Mouse (Mus musculus): ENCODE results near the gene Gm7247. TPM values are rescaled to one million over a fixed set of nuclear protein-coding genes. Genes with fewer than 3 reads are reported as not detected.
A peak's percentile ranks its signal among the peaks of the same experiment; 100 is the strongest.

Gm7247 gene
- polyA plus RNA-seq, 1 experiment: not detected

DNA sequence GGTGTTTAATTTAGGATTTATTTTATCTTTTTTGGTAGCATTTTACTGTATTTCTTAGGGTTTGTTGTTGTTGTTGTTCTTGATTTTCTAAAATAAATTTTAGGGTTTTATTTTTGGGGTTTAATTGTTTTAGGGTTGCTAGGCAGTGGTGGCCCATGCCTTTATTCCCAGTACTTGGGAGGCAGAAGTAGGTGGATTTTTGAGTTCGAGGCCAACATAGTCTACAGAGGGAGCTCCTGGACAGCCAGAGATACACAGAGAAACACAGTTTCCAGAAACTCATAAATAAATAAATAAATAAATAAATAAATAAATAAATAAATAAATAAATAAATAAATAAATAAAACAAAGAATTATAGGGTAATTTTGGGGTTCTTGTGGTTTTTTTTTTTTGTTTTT lies 122.1 kb downstream of the Gm7247 start:
- Histone ChIP-seq H3K27me3 (ENCODE audit: control insufficient read depth, insufficient read depth, insufficient read length) (no peaks in the 10 kb centered on the region), H3K4me3 (peak overlapping the region; percentile 58), H3K36me3 (ENCODE audit: control insufficient read depth, insufficient read depth) (no peaks in the 10 kb centered on the region), H3ac (ENCODE audit: control insufficient read depth, insufficient read length) (no peak overlapping the region), H3K79me2 (ENCODE audit: control insufficient read depth, insufficient read depth) (no peaks in the 10 kb centered on the region), H3K4me2 (ENCODE audit: low read depth) (no peak overlapping the region)
- TF ChIP-seq REST (IDR thresholded peaks at IDR 0.05; ENCODE audit: insufficient read depth, insufficient read length): no peak

DNA sequence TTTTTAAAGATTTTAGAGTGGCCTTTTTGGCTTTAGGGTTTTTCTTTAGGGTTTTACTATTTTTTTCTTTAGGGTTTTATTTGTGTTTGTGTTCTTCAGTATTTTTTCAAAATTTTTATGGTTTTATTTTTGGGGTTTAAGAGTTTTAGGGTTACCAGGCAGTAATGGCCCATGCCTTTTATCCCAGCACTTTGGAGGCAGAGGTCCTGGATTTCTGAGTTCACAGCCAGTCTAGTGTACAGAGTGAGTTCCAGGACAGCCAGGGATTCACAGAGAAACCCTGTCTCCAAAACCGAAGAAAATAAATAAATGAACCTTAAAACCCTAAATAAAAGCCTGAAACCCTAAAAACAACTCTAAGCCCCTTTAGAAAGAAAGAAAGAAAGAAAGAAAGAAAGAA lies 124.6 kb downstream of the Gm7247 start:
- Histone ChIP-seq H3K36me3 (ENCODE audit: control insufficient read depth, insufficient read depth) (no peaks in the 10 kb centered on the region), H3K27me3 (ENCODE audit: control insufficient read depth, insufficient read depth, insufficient read length) (no peaks in the 10 kb centered on the region), H3K4me2 (ENCODE audit: low read depth) (no peak overlapping the region), H3K79me2 (ENCODE audit: control insufficient read depth, insufficient read depth) (no peaks in the 10 kb centered on the region), H3ac (ENCODE audit: control insufficient read depth, insufficient read length) (no peak overlapping the region), H3K4me3 (no peak overlapping the region)
- TF ChIP-seq SRF (IDR thresholded peaks at IDR 0.05; ENCODE audit: control insufficient read depth, insufficient read length, low read depth): no peak
- no peak for TF ChIP-seq POLR2A (IDR thresholded peaks at IDR 0.05; ENCODE audit: insufficient read length, low read depth)
- no peak for TF ChIP-seq TCF3 (IDR thresholded peaks at IDR 0.05; ENCODE audit: insufficient read length, low read depth)
- no peak for TF ChIP-seq MYOG (IDR thresholded peaks at IDR 0.05; ENCODE audit: control insufficient read depth in 1 of 3, insufficient read depth in 1 of 3, insufficient read length in 2 of 3, low read depth in 2 of 3)
- TF ChIP-seq E2F4 (IDR thresholded peaks at IDR 0.05; ENCODE audit: insufficient read depth): no peak
- TF ChIP-seq MYOD1 (IDR thresholded peaks at IDR 0.05; ENCODE audit: control insufficient read depth in 1 of 3, insufficient read length in 2 of 3, low read depth in 2 of 3): no peak
- no peak for TF ChIP-seq TCF12 (IDR thresholded peaks at IDR 0.05; ENCODE audit: insufficient read depth, poor library complexity, severe bottlenecking)
- no peak for TF ChIP-seq MAX (IDR thresholded peaks at IDR 0.05; ENCODE audit: low read depth)

DNA sequence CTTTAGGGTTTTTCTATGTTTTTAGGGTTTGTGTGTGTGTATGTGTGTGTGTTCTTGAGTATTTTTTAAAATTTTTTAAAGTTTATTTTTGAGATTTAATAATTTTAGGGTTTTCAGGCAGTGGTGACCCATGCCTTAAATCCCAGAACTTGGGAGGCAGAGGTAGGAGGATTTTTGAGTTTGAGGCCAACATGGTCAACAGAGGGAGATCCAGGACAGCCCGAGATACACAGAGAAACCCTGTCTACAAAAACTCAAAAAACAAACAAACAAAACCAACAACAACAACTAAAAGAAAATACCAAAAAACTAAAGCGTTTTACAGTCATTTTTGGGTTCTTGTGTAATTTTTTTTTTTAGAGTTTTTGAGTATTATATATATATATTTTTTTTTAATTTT lies 134.2 kb downstream of the Gm7247 start:
- Histone ChIP-seq H3K36me3 (ENCODE audit: control insufficient read depth, insufficient read depth) (no peaks in the 10 kb centered on the region), H3K4me2 (ENCODE audit: low read depth) (no peak overlapping the region), H3K4me3 (no peak overlapping the region), H3ac (ENCODE audit: control insufficient read depth, insufficient read length) (no peak overlapping the region), H3K27me3 (ENCODE audit: control insufficient read depth, insufficient read depth, insufficient read length) (no peaks in the 10 kb centered on the region), H3K79me2 (ENCODE audit: control insufficient read depth, insufficient read depth) (no peaks in the 10 kb centered on the region)
- TF ChIP-seq TCF12 (IDR thresholded peaks at IDR 0.05; ENCODE audit: insufficient read depth, poor library complexity, severe bottlenecking) (no peak), REST (IDR thresholded peaks at IDR 0.05; ENCODE audit: insufficient read depth, insufficient read length) (no peak), POLR2A (IDR thresholded peaks at IDR 0.05; ENCODE audit: insufficient read length, low read depth) (no peak), E2F4 (IDR thresholded peaks at IDR 0.05; ENCODE audit: insufficient read depth) (no peak), TCF3 (IDR thresholded peaks at IDR 0.05; ENCODE audit: insufficient read length, low read depth) (no peak), MAX (IDR thresholded peaks at IDR 0.05; ENCODE audit: low read depth) (no peak), MYOD1 (IDR thresholded peaks at IDR 0.05; ENCODE audit: control insufficient read depth in 1 of 3, insufficient read length in 2 of 3, low read depth in 2 of 3) (no peak), MYOG (IDR thresholded peaks at IDR 0.05; ENCODE audit: control insufficient read depth in 1 of 3, insufficient read depth in 1 of 3, insufficient read length in 2 of 3, low read depth in 2 of 3) (no peak), POLR2AphosphoS2 (IDR thresholded peaks at IDR 0.05; ENCODE audit: insufficient read length, low read depth) (no peak), USF1 (IDR thresholded peaks at IDR 0.05; ENCODE audit: low read depth) (no peak), CEBPB (IDR thresholded peaks at IDR 0.05; ENCODE audit: insufficient read depth, poor library complexity, severe bottlenecking) (no peak), SRF (IDR thresholded peaks at IDR 0.05; ENCODE audit: control insufficient read depth, insufficient read length, low read depth) (no peak)

DNA sequence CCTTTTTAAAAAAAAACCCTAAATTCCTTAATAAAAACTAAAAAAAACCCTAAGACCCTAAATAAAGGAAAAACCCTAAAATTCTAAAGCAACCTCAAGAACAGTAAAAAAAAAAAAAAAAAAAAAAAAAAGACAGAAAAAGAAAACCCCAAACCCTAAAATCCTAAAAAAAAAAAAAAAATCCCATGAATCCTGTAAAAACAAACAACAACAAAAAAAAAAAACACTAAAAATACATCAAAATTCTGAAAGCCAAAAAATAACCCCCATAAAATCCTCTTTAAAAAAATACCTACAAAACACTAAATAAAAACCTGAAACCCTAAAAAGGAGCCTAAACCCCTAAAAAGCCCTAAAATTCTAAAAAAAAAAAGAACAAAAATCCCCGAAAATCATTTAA lies 135.4 kb downstream of the Gm7247 start:
- Histone ChIP-seq H3K4me3 (no peak overlapping the region), H3K79me2 (ENCODE audit: control insufficient read depth, insufficient read depth) (no peaks in the 10 kb centered on the region), H3K36me3 (ENCODE audit: control insufficient read depth, insufficient read depth) (no peaks in the 10 kb centered on the region), H3K4me2 (ENCODE audit: low read depth) (no peak overlapping the region), H3K27me3 (ENCODE audit: control insufficient read depth, insufficient read depth, insufficient read length) (no peaks in the 10 kb centered on the region), H3ac (ENCODE audit: control insufficient read depth, insufficient read length) (no peak overlapping the region)
- TF ChIP-seq USF1 (IDR thresholded peaks at IDR 0.05; ENCODE audit: low read depth) (no peak), POLR2A (IDR thresholded peaks at IDR 0.05; ENCODE audit: insufficient read length, low read depth) (no peak), MAX (IDR thresholded peaks at IDR 0.05; ENCODE audit: low read depth) (no peak), POLR2AphosphoS2 (IDR thresholded peaks at IDR 0.05; ENCODE audit: insufficient read length, low read depth) (no peak), TCF12 (IDR thresholded peaks at IDR 0.05; ENCODE audit: insufficient read depth, poor library complexity, severe bottlenecking) (no peak), SRF (IDR thresholded peaks at IDR 0.05; ENCODE audit: control insufficient read depth, insufficient read length, low read depth) (no peak), MYOG (IDR thresholded peaks at IDR 0.05; ENCODE audit: control insufficient read depth in 1 of 3, insufficient read depth in 1 of 3, insufficient read length in 2 of 3, low read depth in 2 of 3) (no peak), MYOD1 (IDR thresholded peaks at IDR 0.05; ENCODE audit: control insufficient read depth in 1 of 3, insufficient read length in 2 of 3, low read depth in 2 of 3) (no peak), CEBPB (IDR thresholded peaks at IDR 0.05; ENCODE audit: insufficient read depth, poor library complexity, severe bottlenecking) (no peak), TCF3 (IDR thresholded peaks at IDR 0.05; ENCODE audit: insufficient read length, low read depth) (no peak), E2F4 (IDR thresholded peaks at IDR 0.05; ENCODE audit: insufficient read depth) (no peak), REST (IDR thresholded peaks at IDR 0.05; ENCODE audit: insufficient read depth, insufficient read length) (no peak)

DNA sequence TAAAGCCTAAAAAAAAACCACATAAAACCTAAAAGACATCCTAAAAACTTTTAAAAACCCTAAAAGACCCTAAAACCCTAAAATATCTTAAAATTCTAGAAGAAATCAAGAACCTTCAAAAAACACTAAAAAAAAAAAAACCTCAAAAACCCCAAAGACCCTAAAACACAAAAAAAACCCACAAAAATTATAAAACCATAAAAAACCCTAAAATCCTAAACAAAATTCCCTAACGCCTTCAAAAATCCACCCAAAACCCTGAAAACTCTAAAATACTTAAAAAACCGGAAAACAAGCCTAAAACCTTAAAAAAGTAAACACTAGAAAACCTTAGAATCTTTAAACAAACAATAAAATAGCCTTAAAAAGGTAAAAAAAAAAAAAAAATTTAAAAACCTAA lies 136.4 kb downstream of the Gm7247 start:
- Histone ChIP-seq H3K4me3 (no peak overlapping the region), H3K27me3 (ENCODE audit: control insufficient read depth, insufficient read depth, insufficient read length) (no peaks in the 10 kb centered on the region), H3K4me2 (ENCODE audit: low read depth) (no peak overlapping the region), H3K36me3 (ENCODE audit: control insufficient read depth, insufficient read depth) (no peaks in the 10 kb centered on the region), H3K79me2 (ENCODE audit: control insufficient read depth, insufficient read depth) (no peaks in the 10 kb centered on the region), H3ac (ENCODE audit: control insufficient read depth, insufficient read length) (no peak overlapping the region)
- TF ChIP-seq MYOD1 (IDR thresholded peaks at IDR 0.05; ENCODE audit: control insufficient read depth in 1 of 3, insufficient read length in 2 of 3, low read depth in 2 of 3): no peak
- no peak for TF ChIP-seq MYOG (IDR thresholded peaks at IDR 0.05; ENCODE audit: control insufficient read depth in 1 of 3, insufficient read depth in 1 of 3, insufficient read length in 2 of 3, low read depth in 2 of 3)
- TF ChIP-seq USF1 (IDR thresholded peaks at IDR 0.05; ENCODE audit: low read depth): no peak
- TF ChIP-seq E2F4 (IDR thresholded peaks at IDR 0.05; ENCODE audit: insufficient read depth): no peak
- no peak for TF ChIP-seq REST (IDR thresholded peaks at IDR 0.05; ENCODE audit: insufficient read depth, insufficient read length)
- no peak for TF ChIP-seq TCF12 (IDR thresholded peaks at IDR 0.05; ENCODE audit: insufficient read depth, poor library complexity, severe bottlenecking)
- no peak for TF ChIP-seq SRF (IDR thresholded peaks at IDR 0.05; ENCODE audit: control insufficient read depth, insufficient read length, low read depth)
- TF ChIP-seq CEBPB (IDR thresholded peaks at IDR 0.05; ENCODE audit: insufficient read depth, poor library complexity, severe bottlenecking): no peak
- no peak for TF ChIP-seq POLR2A (IDR thresholded peaks at IDR 0.05; ENCODE audit: insufficient read length, low read depth)
- no peak for TF ChIP-seq MAX (IDR thresholded peaks at IDR 0.05; ENCODE audit: low read depth)
- no peak for TF ChIP-seq POLR2AphosphoS2 (IDR thresholded peaks at IDR 0.05; ENCODE audit: insufficient read length, low read depth)

Data from myocyte (in vitro differentiated cells).